Mouse (Mus musculus) myocyte (in vitro differentiated cells): ENCODE results near the gene Gltp.

Source experiments
- E2F4 ChIP-seq: IDR thresholded peaks from one replicate; pipeline ENCODE4 v1.6.1; 2011; ENCODE audit warnings: mild to moderate bottlenecking, control low read depth, moderate library complexity; ENCODE audit not compliant: insufficient read depth
- MAX ChIP-seq: IDR thresholded peaks from one replicate; pipeline ENCODE4 v1.6.1; 2011; ENCODE audit warnings: low read depth, mild to moderate bottlenecking, control low read depth
- MYOG ChIP-seq, 3 experiments: IDR thresholded peaks; one replicate each; pipeline ENCODE4 v1.6.1; 2011; ENCODE audit warnings: control low read depth in 2 of 3, low read depth in 2 of 3, mild to moderate bottlenecking in 2 of 3; ENCODE audit not compliant: insufficient read length in 2 of 3, control insufficient read depth in 1 of 3, insufficient read depth in 1 of 3
- POLR2A ChIP-seq: IDR thresholded peaks from one replicate; pipeline ENCODE4 v1.6.1; 2011; ENCODE audit warnings: low read depth, mild to moderate bottlenecking, control low read depth, moderate library complexity; ENCODE audit not compliant: insufficient read length
- REST ChIP-seq: IDR thresholded peaks from one replicate; pipeline ENCODE4 v1.6.1; 2011; ENCODE audit warnings: mild to moderate bottlenecking, control low read depth, moderate library complexity; ENCODE audit not compliant: insufficient read depth, insufficient read length
- SRF ChIP-seq: IDR thresholded peaks from one replicate; pipeline ENCODE4 v1.6.1; 2011; ENCODE audit warnings: low read depth; ENCODE audit not compliant: control insufficient read depth, insufficient read length
- TCF12 ChIP-seq: IDR thresholded peaks from one replicate; pipeline ENCODE4 v1.6.1; 2011; ENCODE audit warnings: mild to moderate bottlenecking, control low read depth; ENCODE audit not compliant: poor library complexity, insufficient read depth, severe bottlenecking
- TCF3 ChIP-seq: IDR thresholded peaks from one replicate; pipeline ENCODE4 v1.6.1; 2011; ENCODE audit warnings: low read depth, control low read depth; ENCODE audit not compliant: insufficient read length
- USF1 ChIP-seq: IDR thresholded peaks from one replicate; pipeline ENCODE4 v1.6.1; 2011; ENCODE audit warnings: low read depth, mild to moderate bottlenecking, control low read depth, moderate library complexity

DNA sequence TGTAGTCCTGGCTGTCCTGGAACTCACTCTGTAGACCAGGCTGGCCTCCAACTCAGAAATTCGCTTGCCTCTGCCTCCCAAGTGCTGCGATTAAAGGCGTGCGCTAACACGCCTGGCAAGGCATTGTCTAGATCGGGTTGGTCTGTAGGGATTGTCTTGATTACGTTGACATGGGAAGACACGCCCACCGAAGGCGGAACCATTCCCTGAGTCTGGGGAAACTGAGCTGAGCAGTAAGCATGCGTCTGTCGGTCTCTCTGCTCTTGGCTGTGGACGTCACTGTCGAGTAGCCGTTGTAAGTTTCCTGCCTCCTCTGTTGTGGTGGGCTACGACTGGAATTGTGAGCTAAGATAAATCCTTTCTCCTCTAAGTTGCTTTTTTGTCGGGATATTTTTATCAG lies 6.2 kb upstream of the Gltp start:
- TF ChIP-seq POLR2A (no peak), USF1 (no peak), TCF12 (no peak), REST (no peak), MAX (no peak), E2F4 (no peak), TCF3 (no peak), SRF (no peak), MYOG (IDR thresholded peaks at IDR 0.05; ENCODE audit: control insufficient read depth in 1 of 3, insufficient read depth in 1 of 3, insufficient read length in 2 of 3, low read depth in 2 of 3) (no peak)
